Mouse (Mus musculus) megakaryocyte, embryonic 14.5 days (primary cell): ENCODE measurements around the gene Cxcl12.

Experiments used
- FLI1 ChIP-seq: IDR thresholded peaks from 2 replicates; pipeline ENCODE4 v1.6.1; 2012; ENCODE audit warnings: low read length, inconsistent platforms, mixed read lengths
- GATA1 ChIP-seq: IDR thresholded peaks from 3 replicates; pipeline ENCODE4 v1.6.1; 2012; ENCODE audit warnings: mixed read lengths, low read length, inconsistent platforms, borderline replicate concordance

GRCm38 (mm10) chr6:117130680-117131111 lies 37.6 kb upstream of the Cxcl12 start:
- no peak for TF ChIP-seq FLI1
- TF ChIP-seq GATA1 = no peak
